Mouse (Mus musculus): ENCODE results near the gene Otof. TPM values are rescaled to one million over a fixed set of nuclear protein-coding genes. Genes with fewer than 3 reads are reported as not detected.
A peak's percentile ranks its signal among the peaks of the same experiment; 100 is the strongest.

The Otof gene
- polyA plus RNA-seq, 1 experiment from 2014 or later = not detected

GRCm38 (mm10) chr5:30343107-30343506, 118.6 kb downstream of the Otof start:
- in situ Hi-C loops (cut with MboI; ENCODE audit: low pct_unique_long_range_greater_than_20kb) = no loop called here
- H3K27me3 ChIP-seq = no peaks in the 10 kb centered on the region
- CTCF ChIA-PET = interaction anchor here (0.9 to 9.1 kb wide), 17 partner anchors 14 to 172 kb away, joined by 3 to 66 read pairs (median 5); no protein-coding TSS in a partner anchor
- TF ChIP-seq CTCF (IDR thresholded peaks at IDR 0.05) = peak; percentile 98
- POLR2A ChIA-PET = interaction anchor here (0.6 kb wide), 1 partner anchor 74 kb away, joined by 3 read pairs; no protein-coding TSS in a partner anchor
- ATAC-seq (peak; percentile 70), DNase-seq (ENCODE audit: low read depth, low spot score) (peak; percentile 20)

GRCm38 (mm10) chr5:30342601-30343015, 119.1 kb downstream of the Otof start:
- in situ Hi-C loops (cut with MboI; ENCODE audit: low pct_unique_long_range_greater_than_20kb) = no loop called here
- ChIA-PET POLR2A (interaction anchor here (0.6 kb wide), 1 partner anchor 73 kb away, joined by 3 read pairs; no protein-coding TSS in a partner anchor), CTCF (interaction anchor here (1.1 to 9.1 kb wide), 13 partner anchors 14 to 172 kb away, joined by 3 to 66 read pairs (median 5); no protein-coding TSS in a partner anchor)
- DNase-seq (ENCODE audit: low read depth, low spot score) = no peak
- no peak for ATAC-seq
- H3K27me3 ChIP-seq = no peaks in the 10 kb centered on the region
- TF ChIP-seq CTCF (IDR thresholded peaks at IDR 0.05) = no peak

GRCm38 (mm10) chr5:30341601-30342365, 119.9 kb downstream of the Otof start:
- TF ChIP-seq CTCF (IDR thresholded peaks at IDR 0.05) = no peak
- POLR2A ChIA-PET = interaction anchor here (1.2 kb wide), 1 partner anchor 129 kb away, joined by 3 read pairs; no protein-coding TSS in a partner anchor
- no peaks in the 10 kb centered on the region for H3K27me3 ChIP-seq
- CTCF ChIA-PET = interaction anchor here (1.2 to 9.1 kb wide), 4 partner anchors 84 to 171 kb away, joined by 3 to 66 read pairs (median 8); no protein-coding TSS in a partner anchor
- no peak for ATAC-seq
- DNase-seq (ENCODE audit: low read depth, low spot score) = no peak
- in situ Hi-C loops (cut with MboI; ENCODE audit: low pct_unique_long_range_greater_than_20kb) = no loop called here

GRCm38 (mm10) chr5:30340815-30341214, 120.9 kb downstream of the Otof start:
- TF ChIP-seq CTCF (IDR thresholded peaks at IDR 0.05) = no peak

More at GRCm38 (mm10) chr5:30340815-30341214, 120.9 kb downstream of the Otof start:
- in situ Hi-C loops (cut with MboI; ENCODE audit: low pct_unique_long_range_greater_than_20kb) = no loop called here
- POLR2A ChIA-PET = interaction anchor here (1.2 kb wide), 1 partner anchor 128 kb away, joined by 3 read pairs; no protein-coding TSS in a partner anchor
- no peak for DNase-seq (ENCODE audit: low read depth, low spot score)
- CTCF ChIA-PET = interaction anchor here (2.3 to 9.1 kb wide), 2 partner anchors 110 to 124 kb away, joined by 6 to 66 read pairs; no protein-coding TSS in a partner anchor
- H3K27me3 ChIP-seq = no peaks in the 10 kb centered on the region
- no peak for ATAC-seq

Other genes starting within 250 kb of the Otof start
- gene Selenoi, start 229.4 kb downstream of the Otof start, polyA plus RNA-seq (2021) = 32.8 TPM
- gene Drc1, start 180.5 kb downstream of the Otof start, polyA plus RNA-seq (2021) = 0.36 TPM
- not detected for gene 1700001C02Rik, start 4.1 kb upstream of the Otof start, polyA plus RNA-seq (2021)
- not detected for gene Cib4, start 83.9 kb upstream of the Otof start, polyA plus RNA-seq (2021)
- gene Kcnk3, start 126.2 kb upstream of the Otof start, polyA plus RNA-seq (2021) = not detected
- gene Slc35f6, start 186.0 kb upstream of the Otof start, polyA plus RNA-seq (2021) = 49.7 TPM
- gene Cenpa, start 204.8 kb upstream of the Otof start, polyA plus RNA-seq (2021) = 106 TPM
- 0.31 TPM for gene Dpysl5, start 249.6 kb upstream of the Otof start, polyA plus RNA-seq (2021)

All from Patski (cell line).